Mouse (Mus musculus): ENCODE data around the gene Krtap1-5. TPM values are rescaled to one million over a fixed set of nuclear protein-coding genes. Genes with fewer than 3 reads are reported as not detected.

Gene Krtap1-5
- not detected for polyA plus RNA-seq (2017; shearing (Covaris generic))

GRCm38 (mm10) chr11:99580636-99581035, at the start of gene Krtap1-5:
Gene Krtap1-5, minus strand, starts transcription at chr11:99581016.

GRCm38 (mm10) chr11:99628138-99628537, 47.3 kb upstream of the Krtap1-5 start, which contains the start of gene Krtap4-1:
Gene Krtap4-1, minus strand, starts transcription at chr11:99628238.

GRCm38 (mm10) chr11:99620335-99620734, 39.5 kb upstream of the Krtap1-5 start, which contains the start of gene Gm11562:
Gene Gm11562, minus strand, starts transcription at chr11:99620435.

GRCm38 (mm10) chr11:99614796-99615363, 34.1 kb upstream of the Krtap1-5 start, which contains the start of gene Krtap2-4:
Gene Krtap2-4, minus strand, starts transcription at chr11:99614846.

GRCm38 (mm10) chr11:99610089-99610488, 29.3 kb upstream of the Krtap1-5 start, which contains the start of gene Gm11937:
Gene Gm11937, minus strand, starts transcription at chr11:99610189.

GRCm38 (mm10) chr11:99603208-99603607, 22.4 kb upstream of the Krtap1-5 start, which contains the start of gene Gm11938:
Gene Gm11938, minus strand, starts transcription at chr11:99603308.

GRCm38 (mm10) chr11:99597742-99598141, 16.9 kb upstream of the Krtap1-5 start, which contains the start of gene Krtap9-3:
Gene Krtap9-3, minus strand, starts transcription at chr11:99598105.

GRCm38 (mm10) chr11:99590981-99591380, 10.2 kb upstream of the Krtap1-5 start, which contains the start of gene Krtap1-3:
Gene Krtap1-3, minus strand, starts transcription at chr11:99591339.

GRCm38 (mm10) chr11:99583245-99583704, 2.5 kb upstream of the Krtap1-5 start, which contains the start of gene Krtap1-4:
Gene Krtap1-4, minus strand, starts transcription at chr11:99583654.

GRCm38 (mm10) chr11:99566530-99566929, 14.3 kb downstream of the Krtap1-5 start, which contains the start of gene Krtap3-1:
Gene Krtap3-1, minus strand, starts transcription at chr11:99566630.

GRCm38 (mm10) chr11:99559366-99559765, 21.4 kb downstream of the Krtap1-5 start, which contains the start of gene Gm11939:
Gene Gm11939, minus strand, starts transcription at chr11:99559466.

GRCm38 (mm10) chr11:99556753-99557152, 24.1 kb downstream of the Krtap1-5 start, which contains the start of gene Krtap3-2:
Gene Krtap3-2, minus strand, starts transcription at chr11:99556853.

GRCm38 (mm10) chr11:99550765-99551164, 30.1 kb downstream of the Krtap1-5 start, which contains the start of gene Krtap3-3:
Gene Krtap3-3, minus strand, starts transcription at chr11:99550865.

Other genes with a start within 250 kb of the Krtap1-5 start
- not detected for gene Krt26, start 243.1 kb downstream of the Krtap1-5 start, polyA plus RNA-seq (2017; shearing (Covaris generic))
- not detected for gene Krt27, start 229.9 kb downstream of the Krtap1-5 start, polyA plus RNA-seq (2017; shearing (Covaris generic))
- not detected for gene Krt28, start 206.1 kb downstream of the Krtap1-5 start, polyA plus RNA-seq (2017; shearing (Covaris generic))
- 21.7 TPM for gene Krt10, start 191.7 kb downstream of the Krtap1-5 start, polyA plus RNA-seq (2017; shearing (Covaris generic))
- gene Krt12, start 158.8 kb downstream of the Krtap1-5 start, polyA plus RNA-seq (2017; shearing (Covaris generic)): not detected
- gene Krt20, start 142.9 kb downstream of the Krtap1-5 start, polyA plus RNA-seq (2017; shearing (Covaris generic)): not detected
- not detected for gene Krt23, start 87.9 kb downstream of the Krtap1-5 start, polyA plus RNA-seq (2017; shearing (Covaris generic))
- not detected for gene Krt39, start 59.7 kb downstream of the Krtap1-5 start, polyA plus RNA-seq (2017; shearing (Covaris generic))
- not detected for gene Krt40, start 37.9 kb downstream of the Krtap1-5 start, polyA plus RNA-seq (2017; shearing (Covaris generic))
- not detected for gene Krtap3-3, start 30.2 kb downstream of the Krtap1-5 start, polyA plus RNA-seq (2017; shearing (Covaris generic))
- gene Krtap3-2, start 24.2 kb downstream of the Krtap1-5 start, polyA plus RNA-seq (2017; shearing (Covaris generic)): not detected
- gene Gm11939, start 21.6 kb downstream of the Krtap1-5 start, polyA plus RNA-seq (2017; shearing (Covaris generic)): not detected
- not detected for gene Krtap3-1, start 14.4 kb downstream of the Krtap1-5 start, polyA plus RNA-seq (2017; shearing (Covaris generic))
- gene Krtap1-4, start 2.6 kb upstream of the Krtap1-5 start, polyA plus RNA-seq (2017; shearing (Covaris generic)): not detected
- not detected for gene Krtap1-3, start 10.3 kb upstream of the Krtap1-5 start, polyA plus RNA-seq (2017; shearing (Covaris generic))
- gene Krtap9-3, start 17.1 kb upstream of the Krtap1-5 start, polyA plus RNA-seq (2017; shearing (Covaris generic)): not detected
- not detected for gene Gm11938, start 22.3 kb upstream of the Krtap1-5 start, polyA plus RNA-seq (2017; shearing (Covaris generic))
- not detected for gene Gm11937, start 29.2 kb upstream of the Krtap1-5 start, polyA plus RNA-seq (2017; shearing (Covaris generic))
- not detected for gene Krtap2-4, start 33.8 kb upstream of the Krtap1-5 start, polyA plus RNA-seq (2017; shearing (Covaris generic))
- not detected for gene Gm11562, start 39.4 kb upstream of the Krtap1-5 start, polyA plus RNA-seq (2017; shearing (Covaris generic))
- not detected for gene Krtap4-1, start 47.2 kb upstream of the Krtap1-5 start, polyA plus RNA-seq (2017; shearing (Covaris generic))
- gene Krtap4-2, start 54.1 kb upstream of the Krtap1-5 start, polyA plus RNA-seq (2017; shearing (Covaris generic)): not detected
- gene Krtap4-7, start 63.1 kb upstream of the Krtap1-5 start, polyA plus RNA-seq (2017; shearing (Covaris generic)): not detected
- not detected for gene Gm11555, start 69.2 kb upstream of the Krtap1-5 start, polyA plus RNA-seq (2017; shearing (Covaris generic))
- not detected for gene Gm11563, start 77.9 kb upstream of the Krtap1-5 start, polyA plus RNA-seq (2017; shearing (Covaris generic))
- not detected for gene Krtap4-6, start 84.9 kb upstream of the Krtap1-5 start, polyA plus RNA-seq (2017; shearing (Covaris generic))
- not detected for gene Gm14190, start 109.7 kb upstream of the Krtap1-5 start, polyA plus RNA-seq (2017; shearing (Covaris generic))
- not detected for gene Gm14180, start 153.3 kb upstream of the Krtap1-5 start, polyA plus RNA-seq (2017; shearing (Covaris generic))
- gene Gm11595, start 191.9 kb upstream of the Krtap1-5 start, polyA plus RNA-seq (2017; shearing (Covaris generic)): not detected
- gene Krtap4-8, start 199.7 kb upstream of the Krtap1-5 start, polyA plus RNA-seq (2017; shearing (Covaris generic)): not detected
- not detected for gene Krtap4-9, start 204.2 kb upstream of the Krtap1-5 start, polyA plus RNA-seq (2017; shearing (Covaris generic))
- not detected for gene Gm11596, start 212.5 kb upstream of the Krtap1-5 start, polyA plus RNA-seq (2017; shearing (Covaris generic))
- not detected for gene Gm11569, start 217.9 kb upstream of the Krtap1-5 start, polyA plus RNA-seq (2017; shearing (Covaris generic))
- gene Gm11554, start 223.4 kb upstream of the Krtap1-5 start, polyA plus RNA-seq (2017; shearing (Covaris generic)): not detected
- gene Krtap4-13, start 228.9 kb upstream of the Krtap1-5 start, polyA plus RNA-seq (2017; shearing (Covaris generic)): not detected
- not detected for gene Gm11564, start 234.7 kb upstream of the Krtap1-5 start, polyA plus RNA-seq (2017; shearing (Covaris generic))